Mouse (Mus musculus): ENCODE measurements around the gene Tmc6. TPM values are rescaled to one million over a fixed set of nuclear protein-coding genes. Genes with fewer than 3 reads are reported as not detected.
"Not testable (repeated sequence)": the region's sequence is repeated elsewhere in the genome, so short reads cannot be mapped to it uniquely, and the experiment has no call there.

Tmc6 gene
- polyA plus RNA-seq, 1 experiment from 2014 or later, result 3.6 TPM

DNA sequence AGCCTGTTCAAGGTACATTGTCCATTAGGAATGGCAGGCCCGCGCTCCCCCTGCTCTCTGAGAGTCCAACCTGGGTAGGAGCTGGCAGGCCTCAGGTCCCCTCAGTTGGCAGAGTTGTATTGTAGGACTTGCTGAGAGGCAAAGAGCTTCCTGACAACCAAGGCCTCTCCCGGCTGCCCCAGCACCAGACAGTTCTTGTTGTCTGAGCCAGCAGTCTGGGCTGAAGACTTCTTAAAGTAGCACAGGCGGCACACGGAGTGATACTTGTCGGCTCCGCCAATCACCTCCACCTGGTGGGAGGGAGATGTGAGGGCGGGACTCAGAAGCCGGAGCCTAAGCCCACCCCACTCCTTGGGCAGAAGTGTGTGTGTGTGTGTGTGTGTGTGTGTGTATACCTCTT, 33.9 kb upstream of the Tmc6 start:
- H3K27ac ChIP-seq (replicated peaks; ENCODE audit: low read depth, low read length); H3K36me3 ChIP-seq (ENCODE audit: control insufficient read depth, insufficient read depth, low read length); H3K4me3 ChIP-seq (replicated peaks; ENCODE audit: low read depth, low read length); H3K4me1 ChIP-seq (ENCODE audit: control insufficient read depth, insufficient read depth, low read length); H3K4me2 ChIP-seq (ENCODE audit: low read length); DNase-seq; ATAC-seq (ENCODE audit: low FRiP score, low TSS enrichment); H3K9me3 ChIP-seq (ENCODE audit: control insufficient read depth, low read length); H3K27me3 ChIP-seq (ENCODE audit: control insufficient read depth, insufficient read depth, low read length); H3K9ac ChIP-seq (replicated peaks; ENCODE audit: low read length): not testable (repeated sequence)
- WGBS, result 88% methylated on average over 9 of the region's 9 CpGs

GRCm38 (mm10) chr11:117814704-117815366, 32.8 kb upstream of the Tmc6 start:
- Histone ChIP-seq H3K9ac (replicated peaks; ENCODE audit: low read length) (no peak overlapping the region), H3K4me1 (ENCODE audit: control insufficient read depth, insufficient read depth, low read length) (peaks cover 12% of the 10 kb centered on the region), H3K4me3 (replicated peaks; ENCODE audit: low read depth, low read length) (no peak overlapping the region), H3K9me3 (ENCODE audit: control insufficient read depth, low read length) (no peaks in the 10 kb centered on the region), H3K4me2 (ENCODE audit: low read length) (no peak overlapping the region), H3K36me3 (ENCODE audit: control insufficient read depth, insufficient read depth, low read length) (no peaks in the 10 kb centered on the region; the same call in 1 of the 2 replicates), H3K27ac (replicated peaks; ENCODE audit: low read depth, low read length) (no peak overlapping the region), H3K27me3 (ENCODE audit: control insufficient read depth, insufficient read depth, low read length) (peaks cover 6% of the 10 kb centered on the region; the same call in 1 of the 2 replicates)
- DNase-seq (no peak), ATAC-seq (ENCODE audit: low FRiP score, low TSS enrichment) (no peak)
- 96% methylated on average over 6 of the region's 6 CpGs for WGBS

DNA sequence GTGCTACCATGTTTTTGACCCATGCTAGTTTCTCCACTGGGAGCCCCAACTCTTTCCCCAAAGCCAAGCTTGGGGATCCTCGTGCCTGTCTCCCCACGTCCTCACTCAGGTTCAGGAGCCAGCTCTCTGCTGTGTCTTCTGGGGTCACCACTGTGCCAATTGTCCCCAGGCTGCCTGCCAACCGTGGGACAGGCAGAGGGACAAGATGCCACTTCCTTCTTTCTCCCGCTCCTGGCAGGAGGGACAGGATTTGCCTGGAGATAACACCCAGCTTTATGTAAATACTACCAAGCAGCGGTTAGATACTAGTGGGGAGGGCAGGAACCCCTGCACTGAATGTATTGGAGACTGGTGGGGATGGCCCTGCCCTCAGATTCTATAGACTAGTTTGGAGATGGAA, 31.9 kb upstream of the Tmc6 start:
- no peak overlapping the region for H3K4me2 ChIP-seq (ENCODE audit: low read length)
- ATAC-seq (ENCODE audit: low FRiP score, low TSS enrichment), result no peak
- H3K9me3 ChIP-seq (ENCODE audit: control insufficient read depth, low read length), result no peaks in the 10 kb centered on the region
- no peak for DNase-seq
- peaks cover 8% of the 10 kb centered on the region; the same call in 1 of the 2 replicates for H3K27me3 ChIP-seq (ENCODE audit: control insufficient read depth, insufficient read depth, low read length)
- H3K9ac ChIP-seq (replicated peaks; ENCODE audit: low read length), result no peak overlapping the region
- no peaks in the 10 kb centered on the region; the same call in 1 of the 2 replicates for H3K36me3 ChIP-seq (ENCODE audit: control insufficient read depth, insufficient read depth, low read length)
- 81% methylated on average over 5 of the region's 5 CpGs for WGBS
- no peak overlapping the region for H3K4me3 ChIP-seq (replicated peaks; ENCODE audit: low read depth, low read length)
- peaks cover 15% of the 10 kb centered on the region for H3K4me1 ChIP-seq (ENCODE audit: control insufficient read depth, insufficient read depth, low read length)
- 0 out of 2 replicates have a peak overlapping the region, but pooled peaks have one; percentile 1 for H3K27ac ChIP-seq (replicated peaks; ENCODE audit: low read depth, low read length)

- Histone ChIP-seq H3K36me3 (ENCODE audit: control insufficient read depth, insufficient read depth, low read length) (no peaks in the 10 kb centered on the region), H3K9ac (replicated peaks; ENCODE audit: low read length) (peak overlapping the region; percentile 36; the same call in 1 of the 2 replicates), H3K4me3 (replicated peaks; ENCODE audit: low read depth, low read length) (peak overlapping the region; percentile 51), H3K9me3 (ENCODE audit: control insufficient read depth, low read length) (no peaks in the 10 kb centered on the region), H3K4me2 (ENCODE audit: low read length) (peak overlapping the region; percentile 82), H3K4me1 (ENCODE audit: control insufficient read depth, insufficient read depth, low read length) (peaks cover 15% of the 10 kb centered on the region), H3K27ac (replicated peaks; ENCODE audit: low read depth, low read length) (no peak overlapping the region), H3K27me3 (ENCODE audit: control insufficient read depth, insufficient read depth, low read length) (peaks cover 8% of the 10 kb centered on the region; the same call in 1 of the 2 replicates)
- peak; percentile 57 for ATAC-seq (ENCODE audit: low FRiP score, low TSS enrichment)
- WGBS, result under 1% methylated on average over 21 of the region's 21 CpGs
- DNase-seq, result peak; percentile 84
Observed at GRCm38 (mm10) chr11:117810401-117811046, 28.5 kb upstream of the Tmc6 start.

- Histone ChIP-seq H3K27me3 (ENCODE audit: control insufficient read depth, insufficient read depth, low read length) (peaks cover 8% of the 10 kb centered on the region; the same call in 1 of the 2 replicates), H3K9me3 (ENCODE audit: control insufficient read depth, low read length) (no peaks in the 10 kb centered on the region), H3K36me3 (ENCODE audit: control insufficient read depth, insufficient read depth, low read length) (no peaks in the 10 kb centered on the region), H3K9ac (replicated peaks; ENCODE audit: low read length) (peak within 1 kb of the TSS; percentile 42), H3K4me2 (ENCODE audit: low read length) (peak within 1 kb of the TSS; percentile 82), H3K27ac (replicated peaks; ENCODE audit: low read depth, low read length) (no peak within 1 kb of the TSS), H3K4me1 (ENCODE audit: control insufficient read depth, insufficient read depth, low read length) (peaks cover 15% of the 10 kb centered on the region), H3K4me3 (replicated peaks; ENCODE audit: low read depth, low read length) (peak within 1 kb of the TSS; percentile 51)
- peak; percentile 50; the same call in 1 of the 2 replicates for ATAC-seq (ENCODE audit: low FRiP score, low TSS enrichment)
- under 1% methylated on average over 75 of the region's 75 CpGs for WGBS
- DNase-seq, result peak; percentile 84
Observed at GRCm38 (mm10) chr11:117809407-117810311, 27.7 kb upstream of the Tmc6 start, which contains the start of the genes Gm20708 and Syngr2. Gm20708 (plus strand) TSS chr11:117809668. Syngr2 (plus strand) TSS chr11:117809668.

GRCm38 (mm10) chr11:117806781-117807180, 24.8 kb upstream of the Tmc6 start:
- DNase-seq, result no peak
- Histone ChIP-seq H3K27me3 (ENCODE audit: control insufficient read depth, insufficient read depth, low read length) (peaks cover 8% of the 10 kb centered on the region; the same call in 1 of the 2 replicates), H3K4me2 (ENCODE audit: low read length) (no peak overlapping the region), H3K36me3 (ENCODE audit: control insufficient read depth, insufficient read depth, low read length) (no peaks in the 10 kb centered on the region), H3K9me3 (ENCODE audit: control insufficient read depth, low read length) (no peaks in the 10 kb centered on the region), H3K9ac (replicated peaks; ENCODE audit: low read length) (no peak overlapping the region), H3K27ac (replicated peaks; ENCODE audit: low read depth, low read length) (no peak overlapping the region), H3K4me3 (replicated peaks; ENCODE audit: low read depth, low read length) (no peak overlapping the region), H3K4me1 (ENCODE audit: control insufficient read depth, insufficient read depth, low read length) (peaks cover 15% of the 10 kb centered on the region)
- ATAC-seq (ENCODE audit: low FRiP score, low TSS enrichment), result no peak
- WGBS, result 95% methylated on average over 6 of the region's 6 CpGs

GRCm38 (mm10) chr11:117803166-117803688, 21.2 kb upstream of the Tmc6 start:
- H3K4me1 ChIP-seq (ENCODE audit: control insufficient read depth, insufficient read depth, low read length), result no peaks in the 10 kb centered on the region
- H3K4me2 ChIP-seq (ENCODE audit: low read length), result no peak overlapping the region
- H3K4me3 ChIP-seq (replicated peaks; ENCODE audit: low read depth, low read length), result no peak overlapping the region
- WGBS, result 91% methylated on average over 3 of the region's 3 CpGs
- no peaks in the 10 kb centered on the region for H3K9me3 ChIP-seq (ENCODE audit: control insufficient read depth, low read length)
- H3K27me3 ChIP-seq (ENCODE audit: control insufficient read depth, insufficient read depth, low read length), result no peaks in the 10 kb centered on the region
- H3K9ac ChIP-seq (replicated peaks; ENCODE audit: low read length), result no peak overlapping the region
- no peak overlapping the region for H3K27ac ChIP-seq (replicated peaks; ENCODE audit: low read depth, low read length)
- ATAC-seq (ENCODE audit: low FRiP score, low TSS enrichment), result no peak
- no peaks in the 10 kb centered on the region for H3K36me3 ChIP-seq (ENCODE audit: control insufficient read depth, insufficient read depth, low read length)
- DNase-seq, result no peak

GRCm38 (mm10) chr11:117801650-117802049, 19.7 kb upstream of the Tmc6 start:
- 82% methylated on average over 7 of the region's 7 CpGs for WGBS

More at GRCm38 (mm10) chr11:117801650-117802049, 19.7 kb upstream of the Tmc6 start:
- Histone ChIP-seq H3K4me2 (ENCODE audit: low read length) (no peak overlapping the region), H3K4me3 (replicated peaks; ENCODE audit: low read depth, low read length) (no peak overlapping the region), H3K4me1 (ENCODE audit: control insufficient read depth, insufficient read depth, low read length) (no peaks in the 10 kb centered on the region), H3K9me3 (ENCODE audit: control insufficient read depth, low read length) (no peaks in the 10 kb centered on the region), H3K9ac (replicated peaks; ENCODE audit: low read length) (no peak overlapping the region), H3K27me3 (ENCODE audit: control insufficient read depth, insufficient read depth, low read length) (no peaks in the 10 kb centered on the region), H3K27ac (replicated peaks; ENCODE audit: low read depth, low read length) (no peak overlapping the region), H3K36me3 (ENCODE audit: control insufficient read depth, insufficient read depth, low read length) (no peaks in the 10 kb centered on the region)
- ATAC-seq (ENCODE audit: low FRiP score, low TSS enrichment), result no peak
- DNase-seq, result no peak

Measured in midbrain, embryonic 14.5 days (tissue).